Mouse (Mus musculus) hindbrain, embryonic 12.5 days (tissue): Measurements from ENCODE around the gene Mxi1. TPM values are rescaled to one million over a fixed set of nuclear protein-coding genes. Genes with fewer than 3 reads are reported as not detected.

Source experiments
- ATAC-seq: fragments of 200-750 bp; cut with Nextera tagmentation; 2 replicates; pipeline ENCODE4 v1.8.0; 2017; ENCODE audit warnings: moderate TSS enrichment; ENCODE audit not compliant: low FRiP score
- H3K27ac ChIP-seq: fragments of 300-500 bp; sonication (generic); 2 replicates; pipeline ENCODE4 v1.5.1; 2016; ENCODE audit warnings: mild to moderate bottlenecking
- H3K27me3 ChIP-seq: fragments of 300-500 bp; sonication (generic); 2 replicates; pipeline ENCODE4 v1.6.1; 2016; ENCODE audit warnings: mild to moderate bottlenecking
- H3K36me3 ChIP-seq: fragments of 300-500 bp; sonication (generic); 2 replicates; pipeline ENCODE4 v1.6.1; 2016; ENCODE audit warnings: mild to moderate bottlenecking
- H3K4me1 ChIP-seq: fragments of 300-500 bp; sonication (generic); 2 replicates; pipeline ENCODE4 v1.6.1; 2016
- H3K4me2 ChIP-seq: fragments of 300-500 bp; sonication (generic); replicated peaks from 2 replicates; pipeline ENCODE4 v1.6.1; 2016; ENCODE audit warnings: mild to moderate bottlenecking
- H3K4me3 ChIP-seq: fragments of 300-500 bp; sonication (generic); 2 replicates; pipeline ENCODE4 v1.5.1; 2016; ENCODE audit warnings: mild to moderate bottlenecking
- H3K9ac ChIP-seq: fragments of 300-500 bp; sonication (generic); 2 replicates; pipeline ENCODE4 v1.6.1; 2016; ENCODE audit warnings: mild to moderate bottlenecking, moderate library complexity
- H3K9me3 ChIP-seq: fragments of 300-500 bp; sonication (generic); replicated peaks from 2 replicates; pipeline ENCODE4 v1.6.1; 2016; ENCODE audit warnings: mild to moderate bottlenecking
- WGBS: fragments of 180-500 bp; shearing (Covaris S2); methylation state at CpG from one replicate; pipeline ENCODE4 v1.1.7; 2016; 5-methylcytosine and 5-hydroxymethylcytosine counted together
- polyA plus RNA-seq: library from polyadenylated mRNA; unstranded; fragments of >200 nt; fragmentation: Nextera tagmentation; extraction: Ambion mirVana; gene quantifications from 2 replicates; pipeline ENCODE4 v1.2.1, GENCODE M21; 2016

Mxi1 gene
- polyA plus RNA-seq, 1 experiment from 2014 or later: 78.4 TPM

GRCm38 (mm10) chr19:53333730-53334129 lies 23.4 kb downstream of the Mxi1 start:
- no peak overlapping the region for H3K9ac ChIP-seq
- H3K27me3 ChIP-seq: no peaks in the 10 kb centered on the region
- H3K9me3 ChIP-seq: no peaks in the 10 kb centered on the region
- no peak overlapping the region for H3K27ac ChIP-seq
- peaks cover 10% of the 10 kb centered on the region for H3K4me1 ChIP-seq
- no peak overlapping the region for H3K4me2 ChIP-seq
- ATAC-seq: no peak
- H3K36me3 ChIP-seq: peaks cover 42% of the 10 kb centered on the region
- no peak overlapping the region for H3K4me3 ChIP-seq
- 96% methylated on average over 6 of the region's 6 CpGs for WGBS

- H3K36me3 ChIP-seq: peaks cover 44% of the 10 kb centered on the region
- no peaks in the 10 kb centered on the region for H3K27me3 ChIP-seq
- H3K4me2 ChIP-seq: no peak overlapping the region
- H3K27ac ChIP-seq: no peak overlapping the region
- 91% methylated on average over 9 of the region's 9 CpGs for WGBS
- no peak for ATAC-seq
- no peaks in the 10 kb centered on the region for H3K9me3 ChIP-seq
- peaks cover 9% of the 10 kb centered on the region for H3K4me1 ChIP-seq
- no peak overlapping the region for H3K4me3 ChIP-seq
- no peak overlapping the region for H3K9ac ChIP-seq
These were observed 24.9 kb downstream of the Mxi1 start for GRCm38 (mm10) chr19:53335241-53335640.

GRCm38 (mm10) chr19:53340423-53340822 lies 30.1 kb downstream of the Mxi1 start:
- Histone ChIP-seq H3K4me1 (peaks cover 23% of the 10 kb centered on the region), H3K9me3 (no peaks in the 10 kb centered on the region), H3K27ac (no peak overlapping the region), H3K4me3 (no peak overlapping the region), H3K9ac (no peak overlapping the region), H3K4me2 (no peak overlapping the region), H3K27me3 (no peaks in the 10 kb centered on the region), H3K36me3 (peaks cover 15% of the 10 kb centered on the region)
- 33% methylated on average over 6 of the region's 6 CpGs for WGBS
- no peak for ATAC-seq

GRCm38 (mm10) chr19:53343174-53343881 lies 33.0 kb downstream of the Mxi1 start:
- Histone ChIP-seq H3K4me2 (no peak overlapping the region), H3K4me1 (peaks cover 28% of the 10 kb centered on the region), H3K4me3 (no peak overlapping the region), H3K9me3 (no peaks in the 10 kb centered on the region), H3K9ac (no peak overlapping the region), H3K27ac (no peak overlapping the region), H3K36me3 (peaks cover 13% of the 10 kb centered on the region; the same call in 1 of the 2 replicates), H3K27me3 (no peaks in the 10 kb centered on the region)
- WGBS: 94% methylated on average over 13 of the region's 13 CpGs
- no peak for ATAC-seq

GRCm38 (mm10) chr19:53344062-53344461 lies 33.7 kb downstream of the Mxi1 start:
- Histone ChIP-seq H3K27me3 (no peaks in the 10 kb centered on the region), H3K27ac (no peak overlapping the region), H3K4me2 (no peak overlapping the region), H3K4me3 (no peak overlapping the region), H3K9me3 (no peaks in the 10 kb centered on the region), H3K9ac (no peak overlapping the region), H3K4me1 (peaks cover 28% of the 10 kb centered on the region), H3K36me3 (peaks cover 10% of the 10 kb centered on the region; the same call in 1 of the 2 replicates)
- WGBS: 88% methylated on average over 16 of the region's 16 CpGs
- no peak for ATAC-seq

GRCm38 (mm10) chr19:53345766-53346165 lies 35.4 kb downstream of the Mxi1 start:
- H3K4me3 ChIP-seq: no peak overlapping the region
- no peak overlapping the region for H3K27ac ChIP-seq
- H3K4me1 ChIP-seq: peaks cover 22% of the 10 kb centered on the region
- peaks cover 13% of the 10 kb centered on the region; the same call in 1 of the 2 replicates for H3K36me3 ChIP-seq
- 82% methylated on average over 14 of the region's 14 CpGs for WGBS
- no peak overlapping the region for H3K9ac ChIP-seq
- H3K27me3 ChIP-seq: no peaks in the 10 kb centered on the region
- H3K9me3 ChIP-seq: no peaks in the 10 kb centered on the region
- no peak overlapping the region for H3K4me2 ChIP-seq
- no peak for ATAC-seq

GRCm38 (mm10) chr19:53353864-53354263 lies 43.5 kb downstream of the Mxi1 start:
- Histone ChIP-seq H3K4me3 (no peak overlapping the region), H3K9me3 (no peaks in the 10 kb centered on the region), H3K4me2 (no peak overlapping the region), H3K27me3 (no peaks in the 10 kb centered on the region), H3K9ac (no peak overlapping the region), H3K4me1 (peaks cover under 1% of the 10 kb centered on the region; the same call in 1 of the 2 replicates), H3K27ac (no peak overlapping the region), H3K36me3 (peaks cover 15% of the 10 kb centered on the region; the same call in 1 of the 2 replicates)
- no peak for ATAC-seq
- WGBS: 94% methylated on average over 7 of the region's 7 CpGs

- no peak overlapping the region for H3K4me2 ChIP-seq
- peaks cover 15% of the 10 kb centered on the region; the same call in 1 of the 2 replicates for H3K36me3 ChIP-seq
- no peak overlapping the region for H3K27ac ChIP-seq
- 79% methylated on average over 7 of the region's 7 CpGs for WGBS
- H3K4me3 ChIP-seq: no peak overlapping the region
- H3K9ac ChIP-seq: no peak overlapping the region
- no peaks in the 10 kb centered on the region for H3K9me3 ChIP-seq
- H3K27me3 ChIP-seq: no peaks in the 10 kb centered on the region
- ATAC-seq: no peak
- peaks cover 6% of the 10 kb centered on the region for H3K4me1 ChIP-seq
These were observed 44.1 kb downstream of the Mxi1 start for GRCm38 (mm10) chr19:53354271-53355000.

- no peak overlapping the region for H3K4me3 ChIP-seq
- H3K9me3 ChIP-seq: no peaks in the 10 kb centered on the region
- no peak overlapping the region for H3K9ac ChIP-seq
- H3K4me1 ChIP-seq: peaks cover 13% of the 10 kb centered on the region
- no peak overlapping the region for H3K4me2 ChIP-seq
- peaks cover 15% of the 10 kb centered on the region; the same call in 1 of the 2 replicates for H3K36me3 ChIP-seq
- no peak overlapping the region for H3K27ac ChIP-seq
- H3K27me3 ChIP-seq: no peaks in the 10 kb centered on the region
- 87% methylated on average over 16 of the region's 16 CpGs for WGBS
- no peak for ATAC-seq
These were observed 44.7 kb downstream of the Mxi1 start for GRCm38 (mm10) chr19:53355065-53355464.

- Histone ChIP-seq H3K9me3 (no peaks in the 10 kb centered on the region), H3K27ac (peak overlapping the region; percentile 72), H3K4me2 (no peak overlapping the region), H3K4me3 (no peak overlapping the region), H3K27me3 (no peaks in the 10 kb centered on the region), H3K36me3 (peaks cover 11% of the 10 kb centered on the region; the same call in 1 of the 2 replicates), H3K4me1 (peaks cover 21% of the 10 kb centered on the region), H3K9ac (no peak overlapping the region)
- 54% methylated on average over 22 of the region's 22 CpGs for WGBS
- peak; percentile 82 for ATAC-seq
These were observed 49.1 kb downstream of the Mxi1 start for GRCm38 (mm10) chr19:53359160-53360033.

- peaks cover 27% of the 10 kb centered on the region for H3K4me1 ChIP-seq
- H3K4me3 ChIP-seq: no peak overlapping the region
- H3K9ac ChIP-seq: no peak overlapping the region
- H3K36me3 ChIP-seq: peaks cover 11% of the 10 kb centered on the region; the same call in 1 of the 2 replicates
- ATAC-seq: no peak
- H3K9me3 ChIP-seq: no peaks in the 10 kb centered on the region
- WGBS: 70% methylated on average over 8 of the region's 8 CpGs
- peak overlapping the region; percentile 72 for H3K27ac ChIP-seq
- H3K4me2 ChIP-seq: no peak overlapping the region
- H3K27me3 ChIP-seq: no peaks in the 10 kb centered on the region
These were observed 50.1 kb downstream of the Mxi1 start for GRCm38 (mm10) chr19:53360265-53360958.
